Mouse (Mus musculus) intestine, embryonic 14.5 days (tissue): ENCODE results near the gene Fam219a. TPM values are rescaled to one million over a fixed set of nuclear protein-coding genes. Genes with fewer than 3 reads are reported as not detected.

Source experiments
- ATAC-seq: fragments of 200-750 bp; cut with Nextera tagmentation; replicated peaks from 2 replicates; pipeline ENCODE4 v1.8.0; 2017; ENCODE audit warnings: low read depth, moderate number of reproducible peaks, moderate TSS enrichment, moderate library complexity; ENCODE audit not compliant: low FRiP score, low TSS enrichment
- DNase-seq: peaks from one replicate; pipeline ENCODE4 v3.0.0-alpha.2; 2018; ENCODE audit warnings: low spot score
- H3K27ac ChIP-seq: fragments of 300-500 bp; sonication (generic); 2 replicates; pipeline ENCODE4 v1.5.1; 2014; ENCODE audit warnings: low read depth, mild to moderate bottlenecking, control low read depth
- H3K27me3 ChIP-seq: fragments of 300-500 bp; sonication (generic); replicated peaks from 2 replicates; pipeline ENCODE4 v1.6.1; 2014; ENCODE audit warnings: low read length, control low read depth; ENCODE audit not compliant: control insufficient read depth, insufficient read depth
- H3K36me3 ChIP-seq: fragments of 300-500 bp; sonication (generic); 2 replicates; pipeline ENCODE4 v1.6.1; 2014; ENCODE audit warnings: low read length, control low read depth; ENCODE audit not compliant: control insufficient read depth, insufficient read depth
- H3K4me1 ChIP-seq: fragments of 300-500 bp; sonication (generic); replicated peaks from 2 replicates; pipeline ENCODE4 v1.6.1; 2014; ENCODE audit warnings: low read length, control low read depth, mixed read lengths; ENCODE audit not compliant: control insufficient read depth, insufficient read depth
- H3K4me2 ChIP-seq: fragments of 300-500 bp; sonication (generic); 2 replicates; pipeline ENCODE4 v1.6.1; 2014; ENCODE audit warnings: low read length
- H3K4me3 ChIP-seq: fragments of 300-500 bp; sonication (generic); 2 replicates; pipeline ENCODE4 v1.5.1; 2014; ENCODE audit warnings: low read depth, low read length, control low read depth, mixed read lengths
- H3K9ac ChIP-seq: fragments of 300-500 bp; sonication (generic); 2 replicates; pipeline ENCODE4 v1.6.1; 2014; ENCODE audit warnings: mild to moderate bottlenecking, low read length
- H3K9me3 ChIP-seq: fragments of 300-500 bp; sonication (generic); 2 replicates; pipeline ENCODE4 v1.6.1; 2016; ENCODE audit warnings: low read length, control low read depth; ENCODE audit not compliant: control insufficient read depth
- WGBS: fragments of 180-500 bp; shearing (Covaris S2); extraction: QIAGEN DNeasy Blood & Tissue Kit; methylation state at CpG from one replicate; pipeline ENCODE4 v1.1.7; 2014; 5-methylcytosine and 5-hydroxymethylcytosine counted together
- polyA plus RNA-seq: library from polyadenylated mRNA; unstranded; fragments of >200 nt; fragmentation: Nextera tagmentation; extraction: Ambion mirVana; gene quantifications from 2 replicates; pipeline ENCODE4 v1.2.1, GENCODE M21; 2014

The Fam219a gene
- polyA plus RNA-seq: 2.2 TPM in 2 replicates

DNA sequence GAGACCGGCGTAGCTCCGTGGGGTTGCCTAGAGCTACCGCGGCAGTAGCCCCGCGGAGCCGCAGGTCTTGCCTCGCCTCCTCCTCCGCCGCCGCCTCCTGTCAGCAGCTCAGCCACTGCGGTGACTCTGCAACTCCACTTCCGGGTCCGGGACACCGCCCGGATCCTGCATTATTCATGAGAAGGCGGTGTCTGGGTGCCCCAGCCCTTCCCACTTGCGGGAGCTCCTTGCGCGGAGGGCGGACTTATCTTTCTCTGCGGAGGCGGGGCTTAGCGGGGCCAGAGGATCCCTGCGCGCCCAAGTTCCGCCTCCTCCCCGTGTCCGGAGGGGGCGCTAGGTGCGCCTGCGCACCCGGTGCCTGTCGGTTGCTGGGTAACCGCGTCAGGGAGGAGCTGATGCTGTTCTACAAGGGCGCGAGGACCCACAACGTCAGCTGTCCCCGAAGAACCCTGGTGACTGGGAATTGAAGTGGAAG, at the start of gene Fam219a, which contains the start of gene Dnaic1:
Gene Fam219a, minus strand, starts transcription at position 128 of the 475 bp plus-strand sequence.
Gene Dnaic1, plus strand, starts transcription at position 365 of the 475 bp plus-strand sequence.
- Histone ChIP-seq H3K27me3 (peaks cover 19% of the 10 kb centered on the region), H3K4me2 (peak within 1 kb of the TSS; percentile 96), H3K27ac (peak within 1 kb of the TSS; percentile 45; the same call in 1 of the 2 replicates), H3K4me1 (peaks cover 11% of the 10 kb centered on the region; the same call in 1 of the 2 replicates), H3K9me3 (no peaks in the 10 kb centered on the region), H3K4me3 (peak within 1 kb of the TSS; percentile 71), H3K36me3 (no peaks in the 10 kb centered on the region), H3K9ac (peak within 1 kb of the TSS; percentile 58)
- ATAC-seq: peak; percentile 98
- under 1% methylated on average over 41 of the region's 41 CpGs for WGBS
- DNase-seq: peak; percentile 94

DNA sequence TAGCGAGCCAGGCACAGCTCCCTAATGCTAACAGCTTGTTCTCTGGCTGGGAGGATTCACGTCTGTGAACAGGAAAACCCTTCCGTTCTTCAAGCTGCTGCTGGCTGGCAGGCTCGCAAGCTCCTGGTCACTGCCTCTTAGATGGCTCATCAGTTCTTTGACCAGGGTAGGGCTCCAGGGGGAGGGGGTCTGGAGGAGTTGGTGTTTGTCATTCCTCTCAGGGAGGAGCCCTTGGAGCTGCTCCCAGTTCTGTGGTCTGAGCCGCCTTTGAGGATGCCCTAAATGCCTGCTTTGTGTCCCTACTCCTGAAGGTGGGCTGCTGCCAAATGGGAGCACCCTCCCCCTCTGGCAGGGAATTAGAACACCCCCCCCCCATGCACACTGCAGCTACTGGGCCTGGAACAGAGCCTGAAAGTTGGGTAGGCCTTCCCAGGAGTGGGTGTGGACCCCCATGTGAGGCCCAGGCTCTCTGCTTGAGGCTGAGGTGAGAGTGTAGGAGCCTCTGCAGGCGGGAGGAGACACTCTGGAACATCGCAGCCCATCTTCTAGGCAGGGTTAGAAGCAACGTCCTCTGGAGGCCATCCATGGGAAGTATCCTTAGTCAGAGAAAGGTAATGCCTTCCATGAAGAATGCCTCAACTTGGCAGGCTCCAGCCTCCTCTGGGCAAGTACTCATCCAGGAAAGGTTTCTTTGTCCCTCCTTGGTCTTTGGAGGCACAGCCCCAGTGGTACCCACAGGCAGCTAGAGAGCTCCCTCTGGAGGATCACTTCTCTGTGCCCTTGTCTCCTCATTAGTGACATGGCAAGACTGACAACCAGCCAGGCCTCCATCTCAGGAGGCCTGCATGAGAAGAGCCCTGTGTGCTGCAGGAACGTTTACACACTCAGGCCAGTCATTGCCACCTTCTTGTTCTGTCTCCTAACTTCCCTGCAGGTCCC, 46.6 kb upstream of the Fam219a start:
- no peak overlapping the region for H3K4me2 ChIP-seq
- H3K9me3 ChIP-seq: no peaks in the 10 kb centered on the region
- 0 out of 2 replicates have a peak, but pooled peaks cover 5% of the 10 kb centered on the region for H3K27me3 ChIP-seq
- no peak overlapping the region for H3K27ac ChIP-seq
- H3K9ac ChIP-seq: no peak overlapping the region
- H3K4me3 ChIP-seq: no peak overlapping the region
- WGBS: 55% methylated on average over 9 of the region's 9 CpGs
- H3K36me3 ChIP-seq: no peaks in the 10 kb centered on the region
- H3K4me1 ChIP-seq: no peaks in the 10 kb centered on the region
- ATAC-seq (no peak), DNase-seq (no peak)

DNA sequence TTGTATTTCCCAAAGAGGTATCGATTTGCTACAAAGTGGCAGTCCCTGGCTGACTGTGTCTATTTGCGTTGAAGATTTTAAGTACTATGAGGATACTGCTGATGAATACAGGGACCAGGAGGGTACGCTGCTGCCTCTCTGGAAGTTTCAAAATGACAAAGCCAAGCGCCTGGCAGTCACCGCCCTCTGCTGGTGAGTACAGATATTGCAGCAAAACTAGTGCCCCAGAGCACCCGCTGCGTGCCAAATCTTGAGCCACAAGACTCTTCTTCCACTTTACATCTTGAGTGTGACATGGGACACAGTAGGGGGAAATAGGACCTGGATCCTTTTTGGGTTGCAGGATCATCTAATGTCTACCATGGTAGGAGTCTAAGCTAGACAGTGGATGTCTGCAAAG, 44.8 kb upstream of the Fam219a start:
- DNase-seq (peak; percentile 90), ATAC-seq (no peak)
- WGBS: 8% methylated on average over 7 of the region's 7 CpGs
- Histone ChIP-seq H3K9me3 (no peaks in the 10 kb centered on the region), H3K27ac (no peak overlapping the region), H3K4me2 (no peak overlapping the region), H3K9ac (no peak overlapping the region), H3K27me3 (0 out of 2 replicates have a peak, but pooled peaks cover 5% of the 10 kb centered on the region), H3K4me3 (no peak overlapping the region), H3K4me1 (no peaks in the 10 kb centered on the region), H3K36me3 (no peaks in the 10 kb centered on the region)

DNA sequence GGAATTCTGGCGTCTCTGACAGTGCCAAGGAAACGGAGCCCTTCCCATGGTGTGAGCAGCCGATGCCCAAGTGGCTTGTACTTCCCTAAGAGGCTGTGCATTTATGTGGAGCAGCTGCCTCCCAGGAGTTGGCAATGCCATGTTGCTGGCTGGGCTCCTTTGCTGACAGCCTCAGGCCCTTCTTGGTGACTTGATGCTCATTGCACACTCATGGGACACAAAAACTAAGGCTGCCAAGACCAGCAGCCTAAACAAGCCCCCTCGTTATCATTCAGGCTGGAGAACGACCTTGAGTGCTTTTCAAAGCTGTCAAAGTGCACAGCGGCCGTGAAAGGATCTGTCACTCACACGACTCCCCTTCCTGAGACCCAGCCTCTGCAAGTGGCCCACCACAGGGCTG, 42.8 kb upstream of the Fam219a start:
- H3K4me1 ChIP-seq: no peaks in the 10 kb centered on the region
- no peak overlapping the region for H3K4me2 ChIP-seq
- no peaks in the 10 kb centered on the region for H3K9me3 ChIP-seq
- H3K9ac ChIP-seq: no peak overlapping the region
- H3K36me3 ChIP-seq: no peaks in the 10 kb centered on the region
- H3K27ac ChIP-seq: no peak overlapping the region
- WGBS: 65% methylated on average over 8 of the region's 8 CpGs
- H3K4me3 ChIP-seq: no peak overlapping the region
- H3K27me3 ChIP-seq: no peaks in the 10 kb centered on the region
- ATAC-seq (no peak), DNase-seq (no peak)

DNA sequence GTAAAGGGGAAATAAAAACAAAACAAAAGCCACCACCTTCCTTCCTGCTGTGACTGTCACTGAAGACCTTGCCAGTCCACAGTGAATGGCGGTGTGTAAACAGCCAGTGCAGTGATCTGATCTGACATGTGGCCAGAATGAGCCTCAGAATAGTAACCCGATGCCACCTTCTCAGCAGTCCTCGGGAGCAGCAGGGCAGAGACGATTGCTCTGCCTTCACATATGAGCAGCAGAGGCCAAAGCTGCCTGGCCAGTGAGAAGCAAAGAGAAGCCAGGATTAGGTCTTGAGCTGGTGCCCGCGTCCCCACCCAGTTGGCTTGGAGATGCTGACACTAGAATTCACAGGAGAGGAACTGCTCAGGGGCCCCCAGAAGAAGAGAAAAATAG, 41.2 kb upstream of the Fam219a start:
- no peak for ATAC-seq
- H3K4me3 ChIP-seq: no peak overlapping the region
- 53% methylated on average over 6 of the region's 6 CpGs for WGBS

DNA sequence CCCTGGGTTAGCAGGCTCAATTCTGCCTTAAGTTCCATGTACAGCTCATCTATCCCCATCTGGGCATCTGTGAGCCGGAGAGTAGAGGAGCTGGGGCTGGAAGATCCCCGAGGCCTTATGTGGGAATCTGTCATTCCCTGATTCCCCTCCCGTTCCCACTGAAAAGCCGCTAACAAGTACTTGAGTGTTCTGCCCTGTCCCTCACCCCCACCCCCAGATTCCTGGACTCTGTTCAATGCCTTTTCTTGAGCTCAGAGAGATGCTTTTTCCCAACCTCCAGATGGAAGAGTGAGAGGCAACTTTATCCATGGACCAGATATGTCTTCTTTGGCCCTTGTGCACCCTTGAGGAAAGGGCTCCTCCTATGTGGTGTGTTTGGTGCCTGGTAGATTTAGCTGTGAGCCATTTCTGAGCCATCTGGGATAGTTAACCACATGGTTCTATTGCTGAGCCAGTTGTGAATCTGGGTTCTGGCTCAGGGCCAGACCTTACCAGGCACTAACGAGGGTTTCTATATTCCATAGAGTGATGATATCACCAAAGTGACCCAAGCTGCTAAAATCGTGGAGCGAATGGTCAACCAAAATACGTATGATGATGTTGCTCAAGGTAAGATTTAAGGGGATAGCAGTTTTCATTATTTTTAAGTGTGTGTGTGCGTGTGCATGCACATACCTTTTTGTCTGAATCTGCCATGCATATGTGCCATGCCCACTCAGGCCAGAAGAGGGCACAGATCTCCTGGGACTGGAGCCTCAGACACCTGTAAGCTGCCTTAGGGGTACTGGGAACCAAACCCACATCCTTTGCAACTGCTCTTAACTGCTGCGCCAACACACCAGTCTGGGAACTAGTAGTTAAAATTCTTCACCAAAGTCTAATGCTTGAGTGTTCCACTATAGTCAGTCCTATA, 40.6 kb upstream of the Fam219a start:
- WGBS: 79% methylated on average over 10 of the region's 10 CpGs
- DNase-seq (no peak), ATAC-seq (no peak)
- no peaks in the 10 kb centered on the region for H3K36me3 ChIP-seq
- no peaks in the 10 kb centered on the region for H3K4me1 ChIP-seq
- H3K4me3 ChIP-seq: no peak overlapping the region
- H3K27me3 ChIP-seq: no peaks in the 10 kb centered on the region
- no peaks in the 10 kb centered on the region for H3K9me3 ChIP-seq
- no peak overlapping the region for H3K9ac ChIP-seq
- H3K27ac ChIP-seq: no peak overlapping the region
- H3K4me2 ChIP-seq: no peak overlapping the region

More for the DNA sequence above, 41.2 kb upstream of the Fam219a start:
- Histone ChIP-seq H3K27me3 (no peaks in the 10 kb centered on the region), H3K9ac (no peak overlapping the region), H3K36me3 (no peaks in the 10 kb centered on the region), H3K4me1 (no peaks in the 10 kb centered on the region), H3K9me3 (no peaks in the 10 kb centered on the region), H3K4me2 (no peak overlapping the region), H3K27ac (no peak overlapping the region)
- DNase-seq: no peak

DNA sequence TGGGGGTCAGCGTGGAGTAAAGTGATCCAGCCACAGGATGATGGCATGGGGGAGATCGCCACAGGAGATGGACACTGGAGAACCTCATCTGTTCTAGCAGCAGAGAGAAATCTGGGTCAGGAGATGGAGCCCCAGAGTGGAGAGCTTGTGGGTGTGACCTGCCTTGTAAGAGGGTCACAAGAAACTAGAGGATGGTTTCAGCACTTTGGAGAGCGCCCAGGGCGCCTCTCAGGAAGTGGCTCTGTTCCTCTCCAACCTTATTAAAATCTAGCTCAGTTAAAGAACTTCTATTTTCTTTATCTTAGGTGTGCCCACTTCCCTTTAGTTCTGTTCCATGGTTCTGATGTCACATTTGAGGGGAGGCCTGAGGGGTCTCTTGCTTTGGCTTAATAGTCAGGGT, 37.4 kb upstream of the Fam219a start:
- no peaks in the 10 kb centered on the region for H3K36me3 ChIP-seq
- ATAC-seq: no peak
- no peaks in the 10 kb centered on the region for H3K27me3 ChIP-seq
- H3K4me1 ChIP-seq: no peaks in the 10 kb centered on the region
- no peak overlapping the region for H3K4me2 ChIP-seq
- no peak overlapping the region for H3K27ac ChIP-seq
- no peak overlapping the region for H3K9ac ChIP-seq
- WGBS: 34% methylated on average over 4 of the region's 4 CpGs
- peak; percentile 85 for DNase-seq
- H3K9me3 ChIP-seq: no peaks in the 10 kb centered on the region
- H3K4me3 ChIP-seq: no peak overlapping the region
